Mouse (Mus musculus) hindbrain, embryonic 16.5 days (tissue): ENCODE data around the gene Trim29. TPM values are rescaled to one million over a fixed set of nuclear protein-coding genes. Genes with fewer than 3 reads are reported as not detected.
A peak's percentile ranks its signal among the peaks of the same experiment; 100 is the strongest.

Experiments used
- ATAC-seq: fragments of 200-750 bp; cut with Nextera tagmentation; 2 replicates; pipeline ENCODE4 v1.8.0; 2017; ENCODE audit warnings: moderate TSS enrichment, moderate library complexity
- H3K27ac ChIP-seq: fragments of 300-500 bp; sonication (generic); 2 replicates; pipeline ENCODE4 v1.5.1; 2014; ENCODE audit warnings: low read depth, mild to moderate bottlenecking, control low read depth, low read length, moderate library complexity
- H3K27me3 ChIP-seq: fragments of 300-500 bp; sonication (generic); replicated peaks from 2 replicates; pipeline ENCODE4 v1.6.1; 2014; ENCODE audit warnings: low read length; ENCODE audit not compliant: control insufficient read depth, insufficient read depth
- H3K36me3 ChIP-seq: fragments of 300-500 bp; sonication (generic); 2 replicates; pipeline ENCODE4 v1.6.1; 2014; ENCODE audit warnings: mild to moderate bottlenecking, low read length, moderate library complexity, mixed read lengths; ENCODE audit not compliant: control insufficient read depth, insufficient read depth
- H3K4me1 ChIP-seq: fragments of 300-500 bp; sonication (generic); 2 replicates; pipeline ENCODE4 v1.6.1; 2014; ENCODE audit warnings: low read depth, low read length; ENCODE audit not compliant: control insufficient read depth, insufficient read depth
- H3K4me2 ChIP-seq: fragments of 300-500 bp; sonication (generic); 2 replicates; pipeline ENCODE4 v1.6.1; 2014; ENCODE audit warnings: mild to moderate bottlenecking, low read length, control low read depth, moderate library complexity
- H3K4me3 ChIP-seq: fragments of 300-500 bp; sonication (generic); 2 replicates; pipeline ENCODE4 v1.5.1; 2014; ENCODE audit warnings: mild to moderate bottlenecking, low read length, control low read depth, moderate library complexity
- H3K9ac ChIP-seq: fragments of 300-500 bp; sonication (generic); 2 replicates; pipeline ENCODE4 v1.6.1; 2014; ENCODE audit warnings: low read depth, mild to moderate bottlenecking, control low read depth, low read length, moderate library complexity
- H3K9me3 ChIP-seq: fragments of 300-500 bp; sonication (generic); 2 replicates; pipeline ENCODE4 v1.6.1; 2014; ENCODE audit warnings: mild to moderate bottlenecking, low read length, moderate library complexity; ENCODE audit not compliant: control insufficient read depth
- WGBS: fragments of 180-500 bp; shearing (Covaris S2); extraction: QIAGEN DNeasy Blood & Tissue Kit; methylation state at CpG from one replicate; pipeline ENCODE4 v1.1.7; 2014; 5-methylcytosine and 5-hydroxymethylcytosine counted together
- polyA plus RNA-seq: library from polyadenylated mRNA; unstranded; fragments of >200 nt; fragmentation: Nextera tagmentation; extraction: Ambion mirVana; gene quantifications from 2 replicates; pipeline ENCODE4 v1.2.1, GENCODE M21; 2015

The Trim29 gene
- polyA plus RNA-seq, 1 experiment from 2014 or later, result not detected

DNA sequence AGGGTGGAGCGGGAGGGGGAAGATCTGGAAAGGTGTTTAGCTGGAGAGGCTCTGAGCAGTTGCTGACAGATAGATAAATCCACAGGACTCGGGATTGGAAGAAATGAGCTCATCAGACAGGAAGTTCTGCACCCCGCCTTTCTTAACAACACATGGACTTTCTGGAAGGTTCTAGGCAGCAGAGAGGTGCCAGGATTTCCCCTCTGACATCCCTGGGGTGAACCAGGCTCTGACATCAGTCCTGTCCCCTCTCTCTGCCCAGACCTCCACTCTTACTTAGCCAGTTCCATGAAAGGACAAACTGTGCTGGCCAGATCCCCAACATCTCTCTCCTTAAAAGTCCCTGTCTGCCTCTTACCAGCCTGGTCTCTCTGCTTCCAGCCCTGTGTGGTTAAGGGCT is 14.8 kb downstream of the Trim29 start:
- Histone ChIP-seq H3K9ac (no peak overlapping the region), H3K36me3 (no peaks in the 10 kb centered on the region), H3K4me3 (no peak overlapping the region), H3K27me3 (no peaks in the 10 kb centered on the region), H3K9me3 (no peaks in the 10 kb centered on the region), H3K27ac (no peak overlapping the region), H3K4me2 (no peak overlapping the region), H3K4me1 (peaks cover 2% of the 10 kb centered on the region; the same call in 1 of the 2 replicates)
- 89% methylated on average over 3 of the region's 3 CpGs for WGBS
- ATAC-seq, result no peak

DNA sequence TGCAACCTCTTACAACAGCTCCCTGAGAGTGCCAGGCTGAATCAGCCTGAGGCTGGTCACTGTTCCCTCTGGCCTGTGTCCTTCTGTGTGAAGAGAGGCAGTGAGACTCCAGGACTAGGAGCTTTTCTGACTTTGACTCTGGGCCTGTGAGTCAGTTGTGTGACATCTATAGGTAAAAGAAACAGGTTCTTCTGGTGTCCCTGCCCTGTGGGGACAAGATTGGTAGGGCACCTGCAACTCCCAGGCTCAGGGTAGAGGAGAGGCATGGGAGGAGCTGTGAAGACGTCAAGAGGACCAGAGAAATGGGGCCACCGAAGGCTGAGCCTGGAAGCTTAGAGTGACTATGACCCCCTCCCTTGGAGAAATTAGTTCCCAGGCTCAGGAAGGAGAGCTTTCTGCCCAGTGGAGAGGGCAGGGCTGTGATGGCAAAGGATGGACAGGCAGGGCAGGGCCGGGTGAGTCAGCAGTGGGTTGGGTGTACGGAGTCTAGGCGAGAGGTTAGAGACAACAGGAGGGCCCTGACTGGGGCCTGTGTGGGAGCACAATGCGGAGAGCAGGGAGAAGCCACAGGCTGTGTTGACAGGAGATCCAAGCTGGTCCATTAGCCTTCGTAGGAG is 15.5 kb downstream of the Trim29 start:
- 82% methylated on average over 7 of the region's 7 CpGs for WGBS
- no peak overlapping the region for H3K9ac ChIP-seq
- H3K4me3 ChIP-seq, result no peak overlapping the region
- no peak for ATAC-seq
- no peaks in the 10 kb centered on the region for H3K9me3 ChIP-seq
- peaks cover 6% of the 10 kb centered on the region for H3K4me1 ChIP-seq
- no peak overlapping the region for H3K4me2 ChIP-seq
- H3K27me3 ChIP-seq, result no peaks in the 10 kb centered on the region
- no peaks in the 10 kb centered on the region for H3K36me3 ChIP-seq
- no peak overlapping the region for H3K27ac ChIP-seq

DNA sequence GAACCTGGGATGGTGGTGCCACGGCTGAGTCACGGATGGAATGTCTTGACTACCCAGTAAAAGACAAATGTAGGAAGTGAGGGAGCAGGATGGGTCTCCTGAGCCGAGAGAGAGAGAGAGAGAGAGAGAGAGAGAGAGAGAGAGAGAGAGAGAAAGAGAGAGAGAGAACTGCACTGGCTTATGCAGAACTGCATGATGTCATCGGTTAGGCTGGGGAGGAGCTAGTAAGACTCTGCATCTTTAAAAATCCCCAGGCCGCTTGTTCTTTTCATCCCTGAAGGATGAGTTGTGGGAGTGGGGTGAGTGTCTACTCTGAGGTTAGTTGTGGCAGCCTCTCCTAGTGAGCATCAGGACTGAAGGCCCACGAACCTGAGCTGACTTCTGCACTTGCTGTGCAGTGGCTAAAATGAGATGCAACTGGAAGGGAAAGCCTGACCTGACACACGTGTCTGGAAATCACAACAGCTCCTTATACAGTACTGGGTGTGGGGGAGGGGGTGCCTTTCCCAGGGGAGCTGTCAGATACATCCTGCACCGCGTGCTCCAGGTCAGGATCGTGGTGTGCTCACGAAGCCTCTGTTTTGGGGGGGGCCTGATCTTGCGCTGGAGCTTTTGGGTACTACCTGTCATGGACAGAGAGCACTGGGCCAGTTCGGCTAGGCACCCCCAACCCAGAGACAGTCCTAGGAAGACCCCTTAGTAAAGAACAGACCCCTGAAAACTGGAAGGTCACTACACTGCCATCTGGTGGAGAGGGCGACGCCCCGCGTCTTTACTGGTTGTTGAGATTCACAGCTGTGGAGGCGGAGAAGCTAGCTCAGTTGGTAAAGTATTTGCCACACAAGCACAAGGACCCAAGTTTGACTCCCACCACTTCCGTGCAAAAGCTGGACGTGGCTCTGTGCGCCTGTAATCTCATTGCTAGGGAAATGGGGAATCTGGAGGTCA is 16.8 kb downstream of the Trim29 start:
- no peaks in the 10 kb centered on the region for H3K36me3 ChIP-seq
- peaks cover 13% of the 10 kb centered on the region for H3K4me1 ChIP-seq
- peaks cover 3% of the 10 kb centered on the region; the same call in 1 of the 2 replicates for H3K27me3 ChIP-seq
- H3K27ac ChIP-seq, result no peak overlapping the region
- no peak for ATAC-seq
- H3K4me2 ChIP-seq, result no peak overlapping the region
- no peak overlapping the region for H3K4me3 ChIP-seq
- no peaks in the 10 kb centered on the region for H3K9me3 ChIP-seq
- no peak overlapping the region for H3K9ac ChIP-seq
- 50% methylated on average over 21 of the region's 21 CpGs for WGBS

DNA sequence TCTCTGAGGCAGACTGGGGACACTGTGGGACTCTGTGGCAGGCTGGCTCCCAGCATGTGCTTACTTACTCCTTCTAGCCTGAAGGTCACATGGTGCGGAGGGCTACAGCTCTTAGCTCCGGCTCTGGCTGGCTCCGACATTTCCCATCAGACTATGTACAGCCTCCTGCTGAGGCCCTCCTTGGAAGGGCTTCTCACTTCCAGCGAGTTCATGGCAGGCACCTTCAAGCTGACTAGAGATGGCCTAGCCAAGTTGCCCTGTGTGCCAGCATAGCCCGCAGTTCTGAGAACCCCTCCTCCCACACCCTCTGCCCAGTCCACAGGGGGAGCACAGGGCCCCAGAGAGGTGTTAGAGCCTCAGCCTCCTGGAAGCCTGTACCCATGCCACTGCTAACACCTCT is 19.8 kb downstream of the Trim29 start:
- peak; percentile 22; the same call in 1 of the 2 replicates for ATAC-seq
- H3K36me3 ChIP-seq, result no peaks in the 10 kb centered on the region
- no peak overlapping the region for H3K4me2 ChIP-seq
- H3K4me3 ChIP-seq, result no peak overlapping the region
- H3K9ac ChIP-seq, result no peak overlapping the region
- H3K27me3 ChIP-seq, result peaks cover 3% of the 10 kb centered on the region; the same call in 1 of the 2 replicates
- no peaks in the 10 kb centered on the region for H3K9me3 ChIP-seq
- 38% methylated on average over 5 of the region's 5 CpGs for WGBS
- H3K4me1 ChIP-seq, result peaks cover 13% of the 10 kb centered on the region
- no peak overlapping the region for H3K27ac ChIP-seq

DNA sequence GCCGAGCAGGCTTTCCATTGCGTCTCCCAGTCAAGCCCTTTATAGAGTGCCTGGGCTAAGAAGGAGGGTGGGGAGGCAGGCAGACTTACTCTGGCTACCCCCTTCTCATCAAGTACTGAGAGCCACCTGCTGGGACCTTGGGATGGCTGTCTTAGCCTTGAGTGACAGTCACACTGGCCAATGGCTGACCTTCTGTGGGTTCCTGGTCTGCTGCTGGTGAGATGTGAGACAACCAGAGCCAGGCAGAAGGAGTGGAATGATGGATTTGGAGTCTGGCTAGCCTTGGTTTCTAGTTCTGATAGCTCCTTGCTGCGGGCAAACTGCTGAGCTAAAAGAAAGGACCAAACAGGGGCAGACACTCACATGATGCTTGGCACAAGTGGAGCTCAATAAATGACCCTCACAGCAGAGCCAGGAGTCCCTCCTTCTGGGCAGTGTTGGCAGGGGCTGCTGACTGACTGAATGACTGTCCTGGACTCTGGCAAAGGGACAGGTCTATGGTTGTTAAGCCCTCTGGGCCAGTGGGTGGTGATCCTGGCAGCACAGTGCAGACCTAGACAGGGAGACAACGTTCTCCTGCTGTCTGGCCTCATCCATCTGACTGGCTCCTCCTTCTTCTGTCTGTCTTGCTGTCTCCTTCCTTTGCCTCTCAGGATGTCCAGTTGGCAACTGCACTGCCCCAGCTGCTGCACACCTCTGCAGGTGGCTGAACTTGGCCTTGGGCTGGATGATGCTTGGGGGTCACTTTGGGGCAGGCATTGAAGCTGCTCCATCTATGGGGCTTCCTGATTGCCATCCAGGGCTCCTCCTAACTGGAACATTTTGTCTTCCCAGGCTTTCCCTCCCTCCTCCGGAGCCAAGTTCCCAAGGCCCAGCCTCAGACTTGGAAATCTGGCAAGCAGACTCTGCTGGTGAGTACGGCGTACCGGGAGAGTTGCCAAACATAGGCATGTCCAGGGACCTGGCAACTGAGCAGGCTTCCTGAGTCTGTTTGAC is 21.1 kb downstream of the Trim29 start:
- Histone ChIP-seq H3K9ac (no peak overlapping the region), H3K36me3 (no peaks in the 10 kb centered on the region), H3K4me2 (no peak overlapping the region), H3K4me3 (no peak overlapping the region), H3K4me1 (peaks cover 13% of the 10 kb centered on the region), H3K9me3 (no peaks in the 10 kb centered on the region), H3K27ac (peak overlapping the region; percentile 66), H3K27me3 (peaks cover 3% of the 10 kb centered on the region; the same call in 1 of the 2 replicates)
- 51% methylated on average over 8 of the region's 8 CpGs for WGBS
- ATAC-seq, result peak; percentile 85

DNA sequence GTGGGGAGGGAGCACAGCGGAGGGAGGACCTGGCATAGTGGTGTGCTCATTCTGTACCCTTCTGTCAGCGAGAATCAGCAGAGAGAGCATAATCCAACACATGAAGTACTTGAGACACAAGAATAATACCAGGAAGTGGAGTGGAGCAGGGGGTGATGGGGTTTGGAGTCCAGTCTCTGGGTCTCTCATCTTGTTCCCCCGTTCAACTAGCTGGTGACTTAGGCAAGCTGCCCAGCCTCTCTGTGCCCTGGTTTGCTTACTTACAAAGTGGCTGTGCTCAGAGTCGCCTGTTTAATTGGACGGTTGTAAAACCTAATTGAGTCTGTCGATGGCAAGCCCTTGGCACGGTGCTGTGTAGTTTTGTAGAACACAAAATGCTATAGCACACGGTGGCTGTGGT is 23.8 kb downstream of the Trim29 start:
- WGBS, result 62% methylated on average over 8 of the region's 8 CpGs
- no peak overlapping the region for H3K27ac ChIP-seq
- peaks cover 13% of the 10 kb centered on the region for H3K4me1 ChIP-seq
- H3K36me3 ChIP-seq, result no peaks in the 10 kb centered on the region
- H3K27me3 ChIP-seq, result peaks cover 3% of the 10 kb centered on the region
- ATAC-seq, result no peak
- no peak overlapping the region for H3K9ac ChIP-seq
- no peak overlapping the region for H3K4me2 ChIP-seq
- H3K4me3 ChIP-seq, result no peak overlapping the region
- H3K9me3 ChIP-seq, result no peaks in the 10 kb centered on the region

DNA sequence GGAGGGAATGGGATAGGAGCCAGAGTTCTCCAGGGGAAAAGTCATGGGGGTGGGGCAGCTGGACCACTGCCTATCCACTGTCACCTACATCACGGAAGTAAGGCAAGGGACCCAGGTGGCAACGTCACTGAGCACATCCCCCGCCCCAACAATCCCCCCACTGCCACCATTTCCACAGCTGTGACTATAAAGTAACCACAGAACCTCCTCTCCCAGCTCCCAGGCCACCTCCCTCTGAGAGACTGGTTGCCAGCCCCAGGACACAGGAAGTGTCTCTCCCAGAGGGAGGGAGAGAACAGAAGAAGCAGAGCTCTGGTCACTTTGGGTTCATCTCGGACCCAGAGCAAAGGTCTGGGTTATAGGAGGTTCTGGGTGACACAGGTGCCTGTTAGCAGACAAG is 27.0 kb downstream of the Trim29 start:
- no peak overlapping the region for H3K9ac ChIP-seq
- H3K9me3 ChIP-seq, result no peaks in the 10 kb centered on the region
- no peak overlapping the region for H3K4me3 ChIP-seq
- 52% methylated on average over 4 of the region's 4 CpGs for WGBS
- no peak overlapping the region for H3K4me2 ChIP-seq
- H3K4me1 ChIP-seq, result no peaks in the 10 kb centered on the region; the same call in 1 of the 2 replicates
- no peak for ATAC-seq
- no peaks in the 10 kb centered on the region for H3K36me3 ChIP-seq
- no peaks in the 10 kb centered on the region; the same call in 1 of the 2 replicates for H3K27me3 ChIP-seq
- no peak overlapping the region for H3K27ac ChIP-seq

DNA sequence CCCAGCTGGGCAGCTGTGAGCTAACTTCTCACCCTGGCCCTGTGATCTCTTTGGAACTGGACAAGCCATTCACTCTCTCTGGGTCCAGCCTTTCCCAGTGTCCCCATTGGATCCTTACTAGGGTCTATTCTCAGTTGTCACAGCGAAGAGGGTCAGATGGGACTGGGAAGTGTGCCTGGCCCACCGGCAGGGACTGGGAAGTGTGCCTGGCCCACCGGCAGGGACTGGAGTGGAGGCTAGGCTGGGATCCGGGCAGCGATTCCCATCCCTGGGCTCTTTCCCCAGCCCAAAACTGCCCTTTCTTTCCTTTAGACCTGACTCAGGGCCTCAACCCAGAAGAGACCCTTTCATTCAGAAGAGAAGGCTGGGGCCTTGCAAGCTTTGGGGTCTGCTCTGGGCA is 27.4 kb downstream of the Trim29 start:
- H3K36me3 ChIP-seq, result no peaks in the 10 kb centered on the region
- H3K9me3 ChIP-seq, result no peaks in the 10 kb centered on the region
- H3K9ac ChIP-seq, result no peak overlapping the region
- no peaks in the 10 kb centered on the region; the same call in 1 of the 2 replicates for H3K27me3 ChIP-seq
- H3K4me3 ChIP-seq, result no peak overlapping the region
- H3K4me2 ChIP-seq, result no peak overlapping the region
- no peak for ATAC-seq
- no peak overlapping the region for H3K27ac ChIP-seq
- 57% methylated on average over 5 of the region's 5 CpGs for WGBS
- H3K4me1 ChIP-seq, result no peaks in the 10 kb centered on the region; the same call in 1 of the 2 replicates
